Mouse (Mus musculus) bone marrow, adult 2 months (tissue): ENCODE data around the gene Rela.

Experiments used
- CTCF ChIP-seq: fragments of 200-500 bp; IDR thresholded peaks from 2 replicates; pipeline ENCODE4 v1.5.1; 2011; ENCODE audit warnings: low read length, control low read depth; ENCODE audit not compliant: control insufficient read depth, insufficient read depth
- POLR2A ChIP-seq: fragments of 200-500 bp; IDR thresholded peaks from 2 replicates; pipeline ENCODE4 v1.6.1; 2011; ENCODE audit warnings: low read depth, mild to moderate bottlenecking, control low read depth, low read length, borderline replicate concordance; ENCODE audit not compliant: control insufficient read depth

GRCm38 (mm10) chr19:5636036-5636570 is 1.2 kb upstream of the Rela start:
- TF ChIP-seq CTCF (no peak), POLR2A (no peak)
